Mouse (Mus musculus) neural tube, embryonic 15.5 days (tissue): Measurements from ENCODE around the gene Sppl3. TPM values are rescaled to one million over a fixed set of nuclear protein-coding genes. Genes with fewer than 3 reads are reported as not detected.

Experiments used
- ATAC-seq: fragments of 200-750 bp; cut with Nextera tagmentation; 2 replicates; pipeline ENCODE4 v1.8.0; 2017; ENCODE audit warnings: mild to moderate bottlenecking, moderate TSS enrichment, moderate library complexity; ENCODE audit not compliant: low FRiP score
- H3K27ac ChIP-seq: fragments of 300-500 bp; sonication (generic); replicated peaks from 2 replicates; pipeline ENCODE4 v1.5.1; 2015; ENCODE audit warnings: mild to moderate bottlenecking, inconsistent platforms
- H3K27me3 ChIP-seq: fragments of 300-500 bp; sonication (generic); replicated peaks from 2 replicates; pipeline ENCODE4 v1.6.1; 2015; ENCODE audit warnings: inconsistent platforms
- H3K36me3 ChIP-seq: fragments of 300-500 bp; sonication (generic); 2 replicates; pipeline ENCODE4 v1.6.1; 2015; ENCODE audit warnings: inconsistent platforms
- H3K4me1 ChIP-seq: fragments of 300-500 bp; sonication (generic); 2 replicates; pipeline ENCODE4 v1.6.1; 2015; ENCODE audit warnings: inconsistent platforms
- H3K4me2 ChIP-seq: fragments of 300-500 bp; sonication (generic); 2 replicates; pipeline ENCODE4 v1.6.1; 2015; ENCODE audit warnings: inconsistent platforms, mild to moderate bottlenecking, moderate library complexity
- H3K4me3 ChIP-seq: fragments of 300-500 bp; sonication (generic); replicated peaks from 2 replicates; pipeline ENCODE4 v1.5.1; 2015; ENCODE audit warnings: mild to moderate bottlenecking, inconsistent platforms
- H3K9ac ChIP-seq: fragments of 300-500 bp; sonication (generic); replicated peaks from 2 replicates; pipeline ENCODE4 v1.6.1; 2015; ENCODE audit warnings: mild to moderate bottlenecking, inconsistent platforms
- H3K9me3 ChIP-seq: fragments of 300-500 bp; sonication (generic); replicated peaks from 2 replicates; pipeline ENCODE4 v1.6.1; 2016; ENCODE audit warnings: inconsistent platforms
- WGBS: fragments of 180-500 bp; shearing (Covaris S2); methylation state at CpG from one replicate; pipeline ENCODE4 v1.1.7; 2015; ENCODE audit warnings: mixed read lengths; 5-methylcytosine and 5-hydroxymethylcytosine counted together
- polyA plus RNA-seq: library from polyadenylated mRNA; unstranded; fragments of >200 nt; fragmentation: Nextera tagmentation; extraction: Ambion mirVana; gene quantifications from 2 replicates; pipeline ENCODE4 v1.2.1, GENCODE M21; 2015

The Sppl3 gene
- polyA plus RNA-seq, 1 experiment from 2014 or later = 30.9 TPM

- no peak overlapping the region for H3K27ac ChIP-seq
- WGBS = 88% methylated on average over 8 of the region's 8 CpGs
- no peaks in the 10 kb centered on the region for H3K27me3 ChIP-seq
- no peaks in the 10 kb centered on the region for H3K9me3 ChIP-seq
- ATAC-seq = no peak
- H3K36me3 ChIP-seq = no peaks in the 10 kb centered on the region
- no peak overlapping the region for H3K4me2 ChIP-seq
- H3K4me1 ChIP-seq = peaks cover 12% of the 10 kb centered on the region; the same call in 1 of the 2 replicates
- H3K9ac ChIP-seq = no peak overlapping the region
- H3K4me3 ChIP-seq = no peak overlapping the region
Observed at GRCm38 (mm10) chr5:114973131-114973530, 37.8 kb upstream of the Sppl3 start.

DNA sequence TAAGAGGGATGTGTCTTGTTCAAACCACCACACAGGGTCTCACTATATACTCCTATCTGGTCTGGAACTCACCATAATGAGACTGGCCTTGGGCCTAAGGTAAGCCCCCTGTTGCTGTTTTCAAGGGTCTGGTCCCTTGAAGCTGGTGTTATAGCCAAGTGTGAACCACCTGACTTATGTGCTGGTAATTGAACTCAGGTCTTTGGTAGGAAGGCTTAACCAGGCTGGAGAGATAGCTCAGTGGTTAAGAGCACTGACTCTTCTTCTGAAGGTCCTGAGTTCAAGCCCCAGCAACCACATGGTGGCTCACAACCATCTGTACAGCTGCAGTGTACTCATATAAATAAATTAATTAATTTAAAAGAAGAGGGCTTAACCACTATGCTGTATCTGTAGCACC lies 34.0 kb upstream of the Sppl3 start:
- H3K27me3 ChIP-seq = peaks cover 4% of the 10 kb centered on the region; the same call in 1 of the 2 replicates
- H3K4me3 ChIP-seq = no peak overlapping the region
- H3K4me1 ChIP-seq = peaks cover 16% of the 10 kb centered on the region
- H3K36me3 ChIP-seq = no peaks in the 10 kb centered on the region
- no peak overlapping the region for H3K9ac ChIP-seq
- H3K4me2 ChIP-seq = no peak overlapping the region
- no peaks in the 10 kb centered on the region for H3K9me3 ChIP-seq
- no peak overlapping the region for H3K27ac ChIP-seq
- no peak for ATAC-seq

DNA sequence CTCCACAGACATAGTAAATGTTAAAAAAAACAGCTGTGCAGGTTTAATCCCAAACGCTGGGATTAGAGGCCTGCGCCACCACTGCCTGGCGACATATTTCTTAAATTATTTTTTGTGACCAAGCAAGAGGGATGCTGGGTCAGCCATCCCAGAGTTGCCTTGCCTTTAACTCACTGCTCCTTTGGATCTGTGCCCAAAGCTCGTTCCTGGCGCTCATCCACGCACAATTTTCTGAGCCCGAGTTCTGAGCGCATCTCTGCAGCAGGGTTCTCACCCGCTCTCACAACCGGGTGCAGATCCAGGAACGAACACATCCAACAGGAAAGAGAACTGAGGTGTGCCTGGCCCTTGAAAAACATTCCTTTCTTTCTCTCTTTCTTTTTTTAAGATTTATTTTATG lies 32.5 kb upstream of the Sppl3 start:
- Histone ChIP-seq H3K9ac (no peak overlapping the region), H3K36me3 (no peaks in the 10 kb centered on the region), H3K27ac (no peak overlapping the region), H3K9me3 (no peaks in the 10 kb centered on the region), H3K4me1 (peaks cover 16% of the 10 kb centered on the region), H3K4me2 (no peak overlapping the region), H3K27me3 (peaks cover 4% of the 10 kb centered on the region; the same call in 1 of the 2 replicates), H3K4me3 (no peak overlapping the region)
- no peak for ATAC-seq
- WGBS = 64% methylated on average over 11 of the region's 11 CpGs

GRCm38 (mm10) chr5:114978888-114979249 lies 32.1 kb upstream of the Sppl3 start:
- 6% methylated on average over 6 of the region's 6 CpGs for WGBS
- Histone ChIP-seq H3K9ac (no peak overlapping the region; the same call in 1 of the 2 replicates), H3K27me3 (peaks cover 4% of the 10 kb centered on the region; the same call in 1 of the 2 replicates), H3K9me3 (no peaks in the 10 kb centered on the region), H3K36me3 (no peaks in the 10 kb centered on the region), H3K4me3 (peak overlapping the region; percentile 15; the same call in 1 of the 2 replicates), H3K27ac (no peak overlapping the region), H3K4me2 (peak overlapping the region; percentile 76), H3K4me1 (peaks cover 16% of the 10 kb centered on the region)
- peak; percentile 14; the same call in 1 of the 2 replicates for ATAC-seq

GRCm38 (mm10) chr5:114979250-114980121 lies 31.5 kb upstream of the Sppl3 start:
- Histone ChIP-seq H3K27me3 (peaks cover 4% of the 10 kb centered on the region; the same call in 1 of the 2 replicates), H3K36me3 (no peaks in the 10 kb centered on the region), H3K9ac (peak overlapping the region; percentile 1), H3K4me3 (peak overlapping the region; percentile 34), H3K4me1 (peaks cover 17% of the 10 kb centered on the region), H3K27ac (no peak overlapping the region; the same call in 1 of the 2 replicates), H3K9me3 (no peaks in the 10 kb centered on the region), H3K4me2 (peak overlapping the region; percentile 76)
- peak; percentile 61; the same call in 1 of the 2 replicates for ATAC-seq
- WGBS = 8% methylated on average over 32 of the region's 32 CpGs

- no peak; the same call in 1 of the 2 replicates for ATAC-seq
- H3K4me1 ChIP-seq = peaks cover 21% of the 10 kb centered on the region
- peaks cover 4% of the 10 kb centered on the region; the same call in 1 of the 2 replicates for H3K27me3 ChIP-seq
- 33% methylated on average over 16 of the region's 16 CpGs for WGBS
- H3K4me3 ChIP-seq = peak overlapping the region; percentile 34
- H3K27ac ChIP-seq = no peak overlapping the region
- H3K9ac ChIP-seq = peak overlapping the region; percentile 1; the same call in 1 of the 2 replicates
- H3K9me3 ChIP-seq = no peaks in the 10 kb centered on the region
- H3K4me2 ChIP-seq = peak overlapping the region; percentile 76
- H3K36me3 ChIP-seq = no peaks in the 10 kb centered on the region
Observed at GRCm38 (mm10) chr5:114980122-114980748, 30.7 kb upstream of the Sppl3 start.

DNA sequence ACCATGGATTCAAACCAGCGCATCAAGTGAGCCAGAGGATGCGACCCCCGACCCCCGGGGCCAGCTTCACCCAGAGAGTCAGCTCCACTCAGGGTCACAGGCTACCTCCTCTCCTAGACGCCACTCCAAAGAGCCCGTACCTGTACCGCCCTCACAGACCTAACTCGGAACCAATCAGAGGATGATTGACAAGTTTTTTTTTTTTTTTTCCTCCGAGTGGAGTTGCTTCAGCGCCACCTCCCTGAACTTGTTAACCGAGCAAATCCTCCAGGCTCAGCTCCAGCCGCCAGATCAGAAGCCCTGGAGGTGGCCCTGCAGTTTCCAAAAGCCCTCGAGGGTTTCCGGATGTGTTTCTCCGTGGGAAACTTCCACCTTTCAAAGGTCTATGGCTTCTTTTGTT lies 28.9 kb upstream of the Sppl3 start:
- Histone ChIP-seq H3K4me1 (peaks cover 21% of the 10 kb centered on the region), H3K9ac (no peak overlapping the region), H3K36me3 (no peaks in the 10 kb centered on the region), H3K4me2 (no peak overlapping the region), H3K9me3 (no peaks in the 10 kb centered on the region), H3K27ac (no peak overlapping the region), H3K27me3 (peaks cover 4% of the 10 kb centered on the region; the same call in 1 of the 2 replicates), H3K4me3 (no peak overlapping the region)
- ATAC-seq = no peak
- 69% methylated on average over 15 of the region's 15 CpGs for WGBS

GRCm38 (mm10) chr5:114985074-114985473 lies 25.9 kb upstream of the Sppl3 start:
- no peak overlapping the region for H3K9ac ChIP-seq
- no peak overlapping the region for H3K4me2 ChIP-seq
- no peak for ATAC-seq
- no peaks in the 10 kb centered on the region for H3K36me3 ChIP-seq
- no peak overlapping the region for H3K27ac ChIP-seq
- peaks cover 2% of the 10 kb centered on the region; the same call in 1 of the 2 replicates for H3K27me3 ChIP-seq
- no peak overlapping the region for H3K4me3 ChIP-seq
- H3K4me1 ChIP-seq = peaks cover 8% of the 10 kb centered on the region
- H3K9me3 ChIP-seq = no peaks in the 10 kb centered on the region

DNA sequence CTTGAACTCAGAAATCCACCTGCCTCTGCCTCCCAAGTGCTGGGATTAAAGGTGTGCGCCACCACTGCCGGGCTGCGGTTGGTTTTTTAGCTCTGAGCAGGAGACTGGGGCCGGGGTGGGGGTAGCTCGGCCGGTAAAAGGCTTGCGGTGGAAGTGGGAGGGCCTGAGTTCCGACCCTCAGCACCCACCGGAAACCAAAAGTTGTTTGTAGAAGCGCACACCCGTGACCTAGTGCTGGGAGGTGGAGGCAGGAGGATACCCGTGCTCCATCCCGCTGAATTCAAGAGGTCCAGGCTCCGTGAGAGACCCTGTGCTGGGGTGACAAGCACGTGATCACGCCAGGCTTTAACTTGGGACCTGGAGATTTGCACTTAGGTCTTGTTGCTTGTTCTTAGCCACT lies 14.5 kb upstream of the Sppl3 start:
- H3K9ac ChIP-seq = no peak overlapping the region
- WGBS = 85% methylated on average over 16 of the region's 16 CpGs
- H3K4me2 ChIP-seq = no peak overlapping the region
- no peak overlapping the region for H3K4me3 ChIP-seq
- no peaks in the 10 kb centered on the region for H3K27me3 ChIP-seq
- ATAC-seq = no peak
- no peak overlapping the region for H3K27ac ChIP-seq
- H3K9me3 ChIP-seq = no peaks in the 10 kb centered on the region
- H3K36me3 ChIP-seq = no peaks in the 10 kb centered on the region
- H3K4me1 ChIP-seq = no peaks in the 10 kb centered on the region

DNA sequence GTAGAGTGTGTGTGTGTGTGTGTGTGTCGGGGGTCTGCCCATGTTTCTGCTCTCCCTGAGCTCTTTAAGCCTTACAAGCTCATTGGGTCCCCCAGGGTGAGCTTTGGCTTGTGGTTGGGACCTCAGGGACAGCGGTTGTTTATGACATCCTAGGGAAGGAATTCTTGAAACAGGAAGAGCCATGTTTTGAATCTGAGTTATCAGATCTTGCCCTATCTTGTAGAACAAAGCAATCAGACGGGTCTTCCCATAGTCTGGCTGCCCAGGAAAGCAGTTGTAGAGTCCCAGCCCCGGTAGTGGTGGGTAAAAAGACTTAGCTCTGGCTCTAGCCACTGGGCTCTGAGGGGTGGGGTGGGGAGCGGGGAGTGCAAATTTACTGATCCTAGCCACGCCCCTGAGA lies 13.6 kb upstream of the Sppl3 start:
- WGBS = 74% methylated on average over 6 of the region's 6 CpGs
- Histone ChIP-seq H3K4me1 (no peaks in the 10 kb centered on the region), H3K4me3 (no peak overlapping the region), H3K9me3 (no peaks in the 10 kb centered on the region), H3K4me2 (no peak overlapping the region), H3K27me3 (no peaks in the 10 kb centered on the region), H3K27ac (no peak overlapping the region), H3K36me3 (no peaks in the 10 kb centered on the region), H3K9ac (no peak overlapping the region)
- ATAC-seq = no peak

- WGBS = 90% methylated on average over 2 of the region's 2 CpGs
- Histone ChIP-seq H3K4me3 (no peak overlapping the region), H3K9ac (no peak overlapping the region), H3K36me3 (no peaks in the 10 kb centered on the region), H3K27ac (no peak overlapping the region), H3K27me3 (no peaks in the 10 kb centered on the region), H3K4me2 (no peak overlapping the region), H3K4me1 (no peaks in the 10 kb centered on the region), H3K9me3 (no peaks in the 10 kb centered on the region)
- ATAC-seq = no peak
Observed at GRCm38 (mm10) chr5:115000503-115000902, 10.4 kb upstream of the Sppl3 start.

GRCm38 (mm10) chr5:115001464-115001863 lies 9.5 kb upstream of the Sppl3 start:
- 77% methylated on average over 8 of the region's 8 CpGs for WGBS
- no peaks in the 10 kb centered on the region for H3K9me3 ChIP-seq
- no peaks in the 10 kb centered on the region for H3K4me1 ChIP-seq
- no peak overlapping the region for H3K9ac ChIP-seq
- H3K4me3 ChIP-seq = no peak overlapping the region
- ATAC-seq = no peak
- no peaks in the 10 kb centered on the region for H3K36me3 ChIP-seq
- H3K27me3 ChIP-seq = no peaks in the 10 kb centered on the region
- no peak overlapping the region for H3K4me2 ChIP-seq
- H3K27ac ChIP-seq = no peak overlapping the region
